8 mouse cellular contexts compared by ENCODE assay signal in the genomic region with DNA sequence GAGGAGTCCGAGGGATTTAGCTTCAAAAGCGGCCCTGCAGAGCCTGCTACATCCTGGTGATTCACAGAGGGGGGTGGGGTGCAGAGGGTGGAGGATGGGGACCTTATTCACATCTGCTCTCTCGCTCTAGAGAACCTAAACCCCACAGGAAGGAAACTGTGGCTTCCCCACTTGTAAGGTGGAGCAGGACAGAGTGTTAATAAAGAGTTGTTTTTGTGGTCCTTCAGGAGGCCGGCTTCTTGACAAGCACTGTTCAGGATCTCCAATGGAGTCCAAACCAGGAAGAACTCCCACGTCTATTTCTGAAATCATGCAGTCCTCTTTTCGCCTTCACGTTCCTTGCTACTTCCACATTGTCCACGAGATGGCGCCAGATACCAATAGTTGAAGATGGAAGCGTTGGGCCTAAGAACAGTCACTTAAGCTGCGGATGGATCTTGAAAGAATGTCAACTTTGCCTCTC. TPM values are rescaled to one million over a fixed set of nuclear protein-coding genes. Genes with fewer than 3 reads are reported as not detected.
DNase-seq lines count a peak whose midpoint lies in the region; ATAC-seq and TF ChIP-seq lines count a peak whose summit lies in the region.

No protein-coding gene starts in this region.

- no peaks in the 10 kb centered on the region for H3K4me1 ChIP-seq in ES-Bruce4 (ENCODE audit: control insufficient read depth, insufficient read depth, low read length)
- H3K4me1 ChIP-seq in forebrain, embryonic 13.5 days: no peaks in the 10 kb centered on the region
- peaks cover 3% of the 10 kb centered on the region for H3K4me1 ChIP-seq in lung, embryonic 16.5 days (replicated peaks; ENCODE audit: control insufficient read depth, insufficient read depth, low read length)

- no peaks in the 10 kb centered on the region for H3K9me3 ChIP-seq in ES-Bruce4 (replicated peaks; ENCODE audit: control insufficient read depth, insufficient read depth, low read length, poor library complexity, severe bottlenecking)
- no peaks in the 10 kb centered on the region for H3K9me3 ChIP-seq in forebrain, embryonic 13.5 days (replicated peaks)
- no peaks in the 10 kb centered on the region for H3K9me3 ChIP-seq in lung, embryonic 16.5 days (ENCODE audit: control insufficient read depth, low read length)

- peak; percentile 76 for ATAC-seq in forebrain, embryonic 13.5 days
- ATAC-seq in lung, embryonic 16.5 days (ENCODE audit: low read depth): peak; percentile 32; the same call in 1 of the 2 replicates

- H3K27ac ChIP-seq in ES-Bruce4 (ENCODE audit: insufficient read depth, low read length): no peak overlapping the region
- H3K27ac ChIP-seq in forebrain, embryonic 13.5 days: no peak overlapping the region
- H3K27ac ChIP-seq in lung, embryonic 16.5 days (ENCODE audit: low read length): no peak overlapping the region

- peak; percentile 73 for DNase-seq in c-Kit-positive CD71-positive TER-119-negative erythroid progenitor cells, embryonic 14.5 days (ENCODE audit: low read depth)
- DNase-seq in heart, postnatal 14 days: peak; percentile 86 to 92
- DNase-seq in layer of hippocampus, adult 18-20 months (ENCODE audit: low spot score in 2 of 2): peak; percentile 82 to 95
- peak; percentile 76 for DNase-seq in ovary, postnatal 36 days (ENCODE audit: low spot score)
- peak; percentile 77 for DNase-seq in thymus, postnatal 14 days

- intact Hi-C loops in heart, postnatal 14 days (cut with DNase I): loop anchor here (1.0 to 5.0 kb wide), 4 partner anchors 27 to 233 kb away; no protein-coding TSS in a partner anchor

- H3K4me3 ChIP-seq in ES-Bruce4 (ENCODE audit: low read depth, low read length): no peak overlapping the region
- no peak overlapping the region for H3K4me3 ChIP-seq in forebrain, embryonic 13.5 days
- no peak overlapping the region for H3K4me3 ChIP-seq in lung, embryonic 16.5 days (ENCODE audit: low read length)

- no peaks in the 10 kb centered on the region for H3K36me3 ChIP-seq in ES-Bruce4 (ENCODE audit: control insufficient read depth, insufficient read depth, low read length, poor library complexity, severe bottlenecking)
- no peaks in the 10 kb centered on the region for H3K36me3 ChIP-seq in forebrain, embryonic 13.5 days (ENCODE audit: poor library complexity, severe bottlenecking)
- H3K36me3 ChIP-seq in lung, embryonic 16.5 days (ENCODE audit: control insufficient read depth, insufficient read depth, low read length): no peaks in the 10 kb centered on the region

- no peaks in the 10 kb centered on the region for H3K27me3 ChIP-seq in ES-Bruce4 (ENCODE audit: control insufficient read depth, insufficient read depth, low read length, poor library complexity, severe bottlenecking)
- H3K27me3 ChIP-seq in forebrain, embryonic 13.5 days: no peaks in the 10 kb centered on the region
- no peaks in the 10 kb centered on the region for H3K27me3 ChIP-seq in lung, embryonic 16.5 days (ENCODE audit: control insufficient read depth, insufficient read depth, low read depth, low read length)

- TF ChIP-seq CTCF in ES-Bruce4 (IDR thresholded peaks at IDR 0.05; ENCODE audit: low read depth, low read length): peak; percentile 45

- H3K9ac ChIP-seq in ES-Bruce4 (ENCODE audit: low read depth, poor library complexity, severe bottlenecking): no peak overlapping the region
- peak overlapping the region; percentile 40; the same call in 1 of the 2 replicates for H3K9ac ChIP-seq in forebrain, embryonic 13.5 days
- no peak overlapping the region for H3K9ac ChIP-seq in lung, embryonic 16.5 days (ENCODE audit: low read length)

- WGBS in forebrain, embryonic 13.5 days: 7% methylated on average over 11 of the region's 11 CpGs
- 6% methylated on average over 11 of the region's 11 CpGs for WGBS in lung, embryonic 16.5 days

- no peak for TF ChIP-seq POLR2A in ES-Bruce4 (IDR thresholded peaks at IDR 0.05; ENCODE audit: insufficient read depth, low read length)

- H3K4me2 ChIP-seq in forebrain, embryonic 13.5 days: 0 out of 2 replicates have a peak overlapping the region, but pooled peaks have one; percentile 25
- H3K4me2 ChIP-seq in lung, embryonic 16.5 days (ENCODE audit: low read depth, low read length): no peak overlapping the region

- TF ChIP-seq EP300 in ES-Bruce4 (IDR thresholded peaks at IDR 0.05; ENCODE audit: insufficient read depth, low read depth, low read length): no peak

RNA-seq across cellular contexts. Expression of gene A630076J17Rik, which starts 3.0 kb away (rescaled TPM):
- polyA plus RNA-seq in ES-Bruce4 (2011; ENCODE audit: insufficient read depth, insufficient read length, low read depth, missing spikeins): not detected in 2 replicates
- polyA plus RNA-seq in forebrain, embryonic 13.5 days (2015; fragmentation: Nextera tagmentation; extraction: Ambion mirVana): not detected in 2 replicates
- total RNA-seq in heart, postnatal 14 days (2021): not detected
- not detected for total RNA-seq in layer of hippocampus, adult 18-20 months (2021)
- 0.24 and 0.47 TPM in 2 replicates for polyA plus RNA-seq in lung, embryonic 16.5 days (2015; fragmentation: Nextera tagmentation; extraction: Ambion mirVana)

RNA-seq across cellular contexts. Expression of gene Prok1, which starts 6.1 kb away (rescaled TPM):
- not detected in 2 replicates for polyA plus RNA-seq in ES-Bruce4 (2011; ENCODE audit: insufficient read depth, insufficient read length, low read depth, missing spikeins)
- 0.10 TPM in 1 of 2 replicates, not detected in the other for polyA plus RNA-seq in forebrain, embryonic 13.5 days (2015; fragmentation: Nextera tagmentation; extraction: Ambion mirVana)
- not detected for total RNA-seq in heart, postnatal 14 days (2021)
- total RNA-seq in layer of hippocampus, adult 18-20 months (2021): under 1 TPM in 1 of 2 experiments, not detected in 1; 0.20 TPM
- not detected in 2 replicates for polyA plus RNA-seq in lung, embryonic 16.5 days (2015; fragmentation: Nextera tagmentation; extraction: Ambion mirVana)

RNA-seq across cellular contexts. Expression of gene Cym, which starts 11.8 kb away (rescaled TPM):
- not detected in 2 replicates for polyA plus RNA-seq in ES-Bruce4 (2011; ENCODE audit: insufficient read depth, insufficient read length, low read depth, missing spikeins)
- polyA plus RNA-seq in forebrain, embryonic 13.5 days (2015; fragmentation: Nextera tagmentation; extraction: Ambion mirVana): 0.35 TPM in 1 of 2 replicates, not detected in the other
- total RNA-seq in heart, postnatal 14 days (2021): not detected
- not detected for total RNA-seq in layer of hippocampus, adult 18-20 months (2021)
- 45.5 and 47.6 TPM in 2 replicates for polyA plus RNA-seq in lung, embryonic 16.5 days (2015; fragmentation: Nextera tagmentation; extraction: Ambion mirVana)

RNA-seq across cellular contexts. Expression of gene Lamtor5, which starts 45.3 kb away (rescaled TPM):
- 67.6 and 78.6 TPM in 2 replicates for polyA plus RNA-seq in ES-Bruce4 (2011; ENCODE audit: insufficient read depth, insufficient read length, low read depth, missing spikeins)
- polyA plus RNA-seq in forebrain, embryonic 13.5 days (2015; fragmentation: Nextera tagmentation; extraction: Ambion mirVana): 227 and 246 TPM in 2 replicates
- total RNA-seq in heart, postnatal 14 days (2021): 10 to 100 TPM; 63.2 to 71.3 TPM
- 10 to 100 TPM; 64.6 to 66.1 TPM for total RNA-seq in layer of hippocampus, adult 18-20 months (2021)
- polyA plus RNA-seq in lung, embryonic 16.5 days (2015; fragmentation: Nextera tagmentation; extraction: Ambion mirVana): 189 and 196 TPM in 2 replicates

RNA-seq across cellular contexts. Expression of gene Kcna10, which starts 50.5 kb away (rescaled TPM):
- polyA plus RNA-seq in ES-Bruce4 (2011; ENCODE audit: insufficient read depth, insufficient read length, low read depth, missing spikeins): not detected in 2 replicates
- polyA plus RNA-seq in forebrain, embryonic 13.5 days (2015; fragmentation: Nextera tagmentation; extraction: Ambion mirVana): not detected in 2 replicates
- not detected for total RNA-seq in heart, postnatal 14 days (2021)
- not detected for total RNA-seq in layer of hippocampus, adult 18-20 months (2021)
- polyA plus RNA-seq in lung, embryonic 16.5 days (2015; fragmentation: Nextera tagmentation; extraction: Ambion mirVana): not detected in 2 replicates

Comparison
In these comparisons a context has a peak if more than half of its experiments do, and no peak if none do; other contexts are left out.
1. RNA of gene Cym, which starts 11.8 kb away (polyA plus RNA-seq): 45.5 to 47.6 TPM in lung, embryonic 16.5 days; 0.35 TPM in forebrain, embryonic 13.5 days and not detected in ES-Bruce4; every median in the first group is over 10 times any median in the second.
2. Peak in every context shown above with its lines, with median percentiles within 50 percentile points of each other: DNase-seq.